Mouse (Mus musculus) embryo, embryonic 10.5 days (tissue): ENCODE measurements at regions not wholly inside any gene's neighbourhood (a gene's known extent, or its start where the extent isn't known, plus 50 kb on each side); places are given as distances from the start of the nearest gene placed in this dataset.

Experiments used
- DNase-seq: peaks from one replicate; pipeline ENCODE4 v3.0.0-alpha.2; 2015; ENCODE audit warnings: low spot score

DNA sequence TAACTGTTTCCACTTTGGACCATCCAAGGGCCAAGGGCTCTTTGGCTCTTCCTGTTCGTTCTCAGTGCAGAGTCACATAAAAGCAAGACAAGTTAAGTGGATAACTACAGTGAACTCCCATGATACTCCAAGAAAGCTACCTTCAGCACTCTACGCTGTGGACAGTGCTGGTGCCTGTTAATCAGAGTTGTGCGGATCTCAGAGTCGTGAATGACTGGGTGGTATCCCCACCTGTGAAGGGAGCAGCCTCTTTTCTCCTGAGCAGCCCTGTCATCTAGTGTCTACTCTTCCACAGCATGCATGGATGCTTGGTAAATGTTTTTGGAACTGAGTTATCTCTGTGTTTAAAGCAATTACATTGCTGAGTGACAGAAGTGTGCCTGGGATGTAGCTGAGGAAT lies 568.4 kb upstream of the Map3k7 start:
- DNase-seq: no peak

DNA sequence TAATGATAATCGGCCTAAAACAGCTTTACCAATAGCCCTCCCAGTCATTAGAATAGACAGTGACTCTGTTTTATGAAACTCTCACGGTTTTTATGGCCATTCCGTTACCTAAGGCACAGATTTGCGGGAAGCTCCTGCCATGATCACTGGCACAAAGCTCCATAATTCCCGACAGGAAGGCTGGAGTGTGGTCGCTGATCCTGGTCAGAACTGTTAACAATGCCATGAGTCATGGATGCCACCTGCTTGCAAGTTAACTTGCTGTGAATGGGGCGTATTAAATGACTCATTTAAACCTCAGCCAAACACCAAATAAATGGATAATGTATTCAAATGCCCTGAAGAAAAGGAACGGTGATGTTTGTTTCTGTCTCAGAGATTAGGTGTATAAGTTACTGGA lies 559.9 kb upstream of the Map3k7 start:
- no peak for DNase-seq

DNA sequence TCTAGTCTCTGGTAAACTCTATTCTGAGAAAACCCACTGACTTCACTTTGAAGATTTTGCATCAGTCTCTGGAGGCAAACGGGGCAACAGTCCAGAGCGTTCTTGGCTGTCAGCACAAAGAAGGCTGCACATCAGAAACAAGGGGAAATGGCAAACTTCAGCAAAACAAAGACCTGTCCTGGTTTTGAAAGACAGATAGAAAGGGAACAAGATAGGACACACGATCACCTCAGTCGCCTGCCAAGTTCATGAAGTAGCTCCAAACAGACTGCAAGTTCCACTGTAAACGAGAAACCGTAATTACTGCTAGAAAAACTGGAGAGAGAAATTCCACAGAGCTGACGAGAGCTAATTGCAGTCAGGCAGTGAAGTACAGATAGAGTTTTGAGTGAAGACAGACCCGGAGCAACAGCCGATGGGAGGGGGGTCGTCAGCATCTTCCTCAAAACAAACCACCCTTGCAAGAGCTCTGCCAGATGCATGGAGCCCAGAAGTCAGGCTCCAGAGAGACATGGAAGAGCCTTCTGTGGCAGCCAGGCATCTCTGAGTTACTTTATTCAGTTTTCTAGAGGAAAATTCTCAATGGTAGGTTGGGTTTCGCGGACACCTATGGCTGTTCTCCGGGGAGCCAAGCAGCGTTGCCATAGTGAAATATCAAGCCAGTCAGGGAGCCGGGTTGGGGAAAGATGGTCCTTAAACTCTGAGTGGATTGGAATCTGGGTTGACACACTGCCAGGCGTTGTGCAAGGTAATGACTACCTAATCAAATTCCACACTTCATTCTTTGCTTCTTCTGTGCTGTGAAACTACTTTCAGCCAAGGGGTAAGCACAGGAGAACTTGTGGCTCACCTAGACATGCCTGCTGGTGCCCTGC lies 558.8 kb upstream of the Map3k7 start:
- DNase-seq: no peak

DNA sequence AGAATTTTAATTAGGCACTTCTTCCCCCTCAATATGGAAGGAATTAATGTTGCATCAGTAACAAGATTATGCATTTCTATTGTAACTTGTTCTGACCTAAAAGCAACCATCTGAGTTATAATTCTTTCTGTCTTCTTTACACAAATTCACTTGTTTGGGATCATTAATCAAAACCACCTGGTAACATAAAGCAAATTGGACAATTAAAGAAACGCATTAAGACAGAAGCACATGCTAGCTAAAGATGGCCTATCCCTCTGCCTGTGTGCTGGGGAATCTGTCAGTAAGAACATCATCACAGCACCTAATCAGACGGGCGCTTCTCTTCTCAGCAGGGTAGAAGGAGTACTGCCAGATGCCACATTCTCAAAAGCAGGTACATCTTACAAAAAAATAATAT lies 553.7 kb upstream of the Map3k7 start:
- no peak for DNase-seq

DNA sequence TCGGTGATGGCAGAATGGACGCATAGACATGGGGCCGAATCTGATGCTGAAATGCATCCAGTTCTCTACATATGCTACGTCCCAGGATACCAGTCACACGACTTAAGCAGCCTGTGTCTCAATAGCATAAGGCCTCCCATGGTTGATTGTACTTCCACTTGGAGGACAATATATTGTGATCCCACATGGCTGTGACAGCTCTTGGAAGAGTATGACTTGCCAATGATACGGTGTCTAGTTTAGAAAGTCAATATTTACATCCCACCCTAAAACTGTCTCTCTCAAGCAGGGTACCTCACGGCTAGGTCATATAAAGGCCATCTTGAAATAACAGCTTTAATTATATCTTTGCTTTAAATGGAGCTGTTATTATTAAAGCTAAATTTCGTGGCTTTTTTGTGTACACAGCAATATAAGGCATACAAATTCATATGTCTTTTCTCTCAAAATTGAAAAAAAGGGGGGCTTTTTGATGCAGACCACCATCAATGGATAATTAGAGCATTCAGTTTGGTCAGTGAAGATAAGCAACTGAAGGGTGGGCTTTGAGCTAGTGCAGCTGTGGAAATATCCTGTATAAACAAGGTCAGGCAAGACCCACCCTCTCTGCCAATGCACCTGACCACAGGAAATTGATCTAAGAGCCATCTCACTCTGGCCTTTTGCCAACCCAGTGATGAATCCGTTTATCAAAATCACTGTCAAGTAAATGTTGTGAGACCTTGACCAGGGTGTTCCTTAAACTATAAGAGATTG lies 551.9 kb upstream of the Map3k7 start:
- DNase-seq: no peak

DNA sequence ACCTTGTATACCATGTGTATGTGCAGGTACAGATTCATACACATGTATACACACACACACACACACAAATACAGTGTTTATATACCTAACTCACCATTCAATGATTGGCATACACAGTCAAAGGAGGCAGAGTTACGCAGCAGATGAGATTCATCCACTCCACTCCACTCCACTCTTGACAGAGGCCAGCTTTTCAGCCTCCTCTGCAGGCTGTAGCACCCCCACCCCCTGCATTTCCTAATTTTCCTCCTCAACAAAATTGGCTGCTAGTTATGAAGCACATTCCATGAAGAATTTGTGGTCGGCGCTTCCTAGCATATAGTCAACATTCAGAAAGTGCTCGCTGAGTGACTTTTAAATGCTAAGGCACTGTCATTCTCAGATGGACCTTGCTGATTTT lies 546.7 kb upstream of the Map3k7 start:
- no peak for DNase-seq

DNA sequence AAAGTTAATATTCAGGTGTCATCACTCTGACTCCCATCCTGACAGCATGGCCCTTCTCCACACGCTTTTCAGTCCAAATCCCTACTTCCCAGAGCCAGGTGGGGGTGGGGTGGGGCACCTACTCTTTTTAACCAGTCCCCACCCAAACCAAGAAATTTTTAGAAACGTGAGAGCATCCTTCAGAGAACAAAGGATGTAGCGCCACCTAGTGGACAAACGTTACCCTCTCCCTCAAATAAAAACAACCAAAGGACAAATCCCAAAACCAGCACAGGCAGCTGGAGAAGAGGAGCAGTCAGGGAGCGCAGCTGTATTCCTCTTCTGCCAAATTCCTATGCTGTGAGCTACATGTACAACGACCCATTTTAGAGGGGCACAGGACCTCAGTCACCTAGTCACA lies 544.7 kb upstream of the Map3k7 start:
- peak; percentile 87 for DNase-seq

DNA sequence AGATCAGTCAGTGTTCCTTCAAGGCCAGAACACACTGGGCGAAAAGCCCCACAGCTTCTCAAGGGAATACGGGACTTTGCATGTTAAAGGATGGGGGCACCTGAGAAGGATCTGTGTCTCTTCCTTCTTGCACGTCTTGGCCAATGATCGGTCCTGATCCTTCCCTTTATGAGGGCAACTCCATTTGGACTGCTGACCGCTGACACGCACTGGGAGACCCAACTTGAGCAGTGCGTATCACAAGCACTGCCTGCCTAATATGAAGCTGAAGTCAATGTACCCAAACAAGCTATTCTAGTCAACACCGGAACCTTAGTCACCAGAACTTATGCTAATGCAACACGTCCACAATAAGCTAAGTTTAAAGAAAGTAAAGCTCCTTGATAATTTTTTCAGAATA lies 543.7 kb upstream of the Map3k7 start:
- DNase-seq: no peak

DNA sequence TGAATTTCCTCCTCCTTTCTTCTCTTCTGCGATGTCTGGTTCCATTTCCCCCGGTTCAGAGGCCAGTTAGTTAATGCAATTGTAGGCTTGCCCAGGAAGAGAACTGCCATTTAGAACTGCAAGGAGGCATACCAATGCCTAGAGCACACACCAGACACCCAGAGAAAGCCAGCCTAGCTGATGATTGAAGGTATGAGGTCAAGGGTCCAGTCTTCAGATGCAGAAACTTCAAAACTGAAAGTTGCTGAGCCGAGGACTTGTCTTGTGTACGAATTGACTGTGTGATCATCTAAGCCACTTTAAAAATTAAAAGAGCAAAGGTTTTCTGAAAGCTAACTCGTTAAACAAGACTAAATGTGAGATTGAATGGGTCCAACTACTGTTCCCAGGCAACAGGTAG lies 542.5 kb upstream of the Map3k7 start:
- no peak for DNase-seq

DNA sequence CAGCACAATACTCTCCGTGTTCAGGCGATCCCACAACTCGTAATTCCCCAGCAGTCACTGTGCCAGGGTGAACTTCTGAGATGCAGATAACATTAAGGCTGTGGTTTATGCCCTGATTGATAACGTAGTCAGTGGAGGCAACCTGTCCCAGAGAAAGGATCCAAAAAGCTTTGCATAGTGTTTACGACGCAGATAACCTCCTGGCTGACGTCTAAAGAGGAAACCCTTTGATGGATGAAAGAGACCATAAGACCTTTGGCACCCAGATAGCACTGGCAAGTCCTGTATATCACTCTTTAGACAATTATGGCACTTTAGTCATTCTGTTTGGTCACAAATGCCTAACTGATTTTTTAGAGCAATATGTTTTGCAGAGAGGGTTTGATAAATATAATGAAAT lies 538.8 kb upstream of the Map3k7 start:
- no peak for DNase-seq

DNA sequence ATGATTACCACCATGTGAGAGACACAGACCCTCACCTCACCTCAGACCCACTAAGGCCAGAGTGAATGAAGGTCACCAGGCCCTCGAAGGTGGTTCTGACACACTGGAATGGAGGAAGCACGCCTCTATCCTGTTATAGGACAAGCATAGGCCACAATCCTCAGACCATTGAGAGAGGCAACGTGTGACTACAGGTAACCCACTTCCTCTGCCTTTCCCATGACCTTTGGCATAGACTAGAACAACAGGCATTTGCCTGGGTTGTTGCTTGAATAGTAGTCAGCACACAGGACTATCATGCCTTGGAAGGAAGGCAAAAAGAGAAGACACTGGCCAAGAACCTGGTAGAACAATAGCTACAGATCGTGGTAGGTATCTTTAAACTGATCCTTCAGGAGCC lies 538.2 kb upstream of the Map3k7 start:
- DNase-seq: no peak

DNA sequence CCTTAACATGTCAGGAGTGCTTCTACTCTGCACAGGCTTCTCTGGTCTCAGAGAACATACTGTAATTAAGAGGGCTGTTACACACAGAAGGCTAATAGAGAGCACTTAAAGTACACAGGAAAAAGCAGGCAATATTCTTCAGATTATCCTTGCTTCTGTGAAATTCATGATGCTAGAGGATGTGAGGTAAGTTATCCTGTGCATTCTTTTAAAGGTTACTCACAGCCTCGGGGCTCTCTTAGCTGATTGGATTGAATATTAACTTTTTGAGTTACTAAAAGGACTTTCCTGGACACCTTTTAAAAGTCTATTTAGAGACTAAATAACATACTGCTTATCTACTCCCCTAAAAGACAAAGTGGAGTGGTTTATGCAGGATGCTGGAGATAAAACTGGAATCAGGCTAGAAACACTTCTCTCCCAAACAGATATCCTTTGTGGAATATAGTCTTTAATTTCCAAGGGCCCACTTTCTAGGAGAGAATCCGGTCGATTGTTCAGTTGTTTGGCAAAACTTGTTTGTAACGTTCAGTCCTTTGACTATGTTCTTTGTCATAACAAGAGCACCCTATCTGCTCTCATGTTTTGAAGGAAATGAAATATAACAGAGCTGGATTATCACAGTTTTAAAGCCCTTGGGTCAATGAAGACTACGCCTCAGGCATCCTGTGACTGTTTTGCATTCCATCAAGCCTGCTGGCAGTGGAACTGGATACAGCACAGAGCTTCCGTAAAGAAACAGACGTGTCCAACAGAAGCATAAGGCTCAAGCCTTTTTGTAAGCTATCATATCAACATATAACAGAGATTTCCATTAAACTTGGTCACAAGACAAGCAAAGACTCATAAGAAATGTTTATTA lies 537.5 kb upstream of the Map3k7 start:
- no peak for DNase-seq

DNA sequence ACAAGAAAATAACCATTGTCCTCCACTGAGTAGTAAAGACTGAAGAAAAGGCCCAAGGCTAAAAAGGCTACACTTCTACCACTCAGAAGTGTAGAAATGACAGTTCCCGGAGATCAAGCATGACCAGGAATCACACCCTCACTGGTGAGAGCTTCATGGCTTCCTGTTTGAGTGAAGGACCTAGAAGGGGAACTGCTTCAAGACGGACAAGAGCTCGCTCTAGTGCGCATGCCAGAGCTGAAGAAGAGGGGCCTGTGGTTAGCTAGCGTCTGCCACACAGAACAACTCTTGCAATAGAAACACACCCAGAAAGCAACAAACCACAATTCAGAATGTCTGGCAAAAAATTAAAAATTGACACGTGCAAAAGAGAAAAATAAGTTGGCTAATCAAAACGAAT lies 530.0 kb upstream of the Map3k7 start:
- no peak for DNase-seq

DNA sequence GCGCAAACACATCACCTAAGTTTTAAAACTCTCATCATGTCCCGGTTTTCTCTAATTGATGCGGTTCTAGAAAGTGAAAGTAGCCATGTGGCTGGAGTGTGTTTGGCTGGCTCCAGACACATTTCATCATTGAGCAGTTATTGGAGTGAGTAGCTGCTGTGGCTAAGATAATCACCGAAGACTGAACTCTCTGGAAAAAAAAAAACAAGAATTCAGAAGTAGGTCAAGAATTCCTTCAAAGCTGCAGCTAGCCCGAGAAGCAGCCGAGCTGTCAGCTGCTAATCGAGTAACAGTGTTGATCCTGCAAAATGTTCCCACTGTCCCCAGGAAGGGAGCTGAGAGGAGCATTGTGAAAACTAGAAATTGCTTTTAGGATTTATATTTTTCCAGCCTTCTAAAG lies 509.0 kb upstream of the Map3k7 start:
- no peak for DNase-seq

DNA sequence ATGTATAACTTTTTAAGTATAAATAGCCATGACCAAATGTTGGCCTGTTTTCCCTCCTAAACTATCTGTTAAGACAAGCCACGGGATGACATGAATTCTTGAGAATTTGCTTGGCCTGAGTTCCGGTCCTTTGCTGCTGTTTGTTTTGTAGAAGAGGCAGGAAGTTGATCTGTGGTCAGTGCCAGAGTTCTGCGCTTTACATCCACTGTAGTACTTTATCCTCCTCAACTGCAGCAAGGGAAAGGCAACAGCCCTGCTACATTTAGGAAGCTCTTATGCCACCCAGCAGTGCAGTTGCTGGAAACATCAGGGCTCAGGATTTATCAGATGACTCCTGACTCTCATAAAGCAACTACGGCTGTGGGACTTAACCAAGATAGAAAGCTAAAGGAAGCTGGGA lies 508.4 kb upstream of the Map3k7 start:
- DNase-seq: no peak

DNA sequence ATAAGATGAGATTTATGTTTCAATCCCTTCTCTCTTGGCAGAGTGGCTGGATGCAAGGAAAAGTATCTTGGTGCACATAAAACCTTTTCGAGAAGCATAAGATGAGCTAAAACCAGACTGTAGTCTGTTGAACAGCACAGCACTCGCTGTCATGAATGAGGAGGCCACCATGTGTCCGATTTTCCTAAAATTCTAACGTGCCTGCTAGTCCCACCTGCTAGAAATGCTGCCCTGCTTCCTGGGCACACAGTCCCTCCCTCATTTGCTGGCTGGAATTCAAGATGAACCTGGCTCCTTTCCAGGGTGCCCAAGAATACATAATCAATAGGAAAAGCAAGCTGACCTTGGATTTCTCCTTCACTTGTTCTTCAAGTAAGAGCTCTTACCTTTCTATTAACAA lies 501.4 kb upstream of the Map3k7 start:
- DNase-seq: no peak

DNA sequence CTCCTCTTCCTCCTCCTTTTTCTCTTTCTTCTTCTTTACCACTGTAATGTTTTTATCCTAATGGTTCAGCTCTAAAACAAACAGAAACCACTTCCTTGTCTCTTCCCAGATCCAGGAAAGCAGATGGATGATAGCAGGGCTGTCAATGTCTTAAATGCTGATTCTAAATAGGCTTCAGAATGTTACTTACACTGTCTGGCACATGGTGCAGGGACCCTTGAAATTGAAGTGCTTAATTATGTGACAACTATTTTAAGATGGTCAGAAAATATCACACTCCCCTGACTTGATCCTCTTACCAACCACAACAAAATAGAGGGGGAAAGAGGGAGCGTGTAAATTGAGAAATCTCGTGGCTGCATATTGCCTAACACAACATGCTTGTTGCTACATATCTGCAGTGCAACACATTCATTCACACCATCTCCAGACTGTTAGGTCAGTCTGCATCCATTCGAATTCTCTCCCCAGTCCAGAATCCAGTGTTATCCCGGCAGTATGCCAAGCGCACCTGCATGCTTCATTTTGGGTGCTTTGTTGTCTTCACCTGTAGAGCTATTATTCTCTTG lies 500.7 kb upstream of the Map3k7 start:
- DNase-seq: no peak

DNA sequence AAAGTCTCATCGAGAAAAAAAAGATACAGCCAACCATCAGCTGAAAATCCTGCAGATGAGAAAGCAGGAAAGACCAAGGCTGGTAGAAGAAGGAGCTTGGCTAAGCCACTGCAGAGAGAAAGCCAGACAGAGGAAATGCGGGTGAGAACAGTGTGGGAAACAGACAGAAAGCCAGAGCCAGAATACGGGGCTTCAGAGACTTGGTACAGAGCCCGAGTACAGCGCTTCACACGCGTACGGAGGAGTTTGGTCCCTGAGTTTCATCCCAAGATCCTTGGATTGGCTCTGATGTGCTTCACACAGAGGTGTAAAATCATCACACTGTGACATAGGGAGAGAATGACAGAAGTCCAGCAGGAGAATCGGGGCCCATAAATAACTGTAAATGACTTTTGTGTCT lies 495.6 kb upstream of the Map3k7 start:
- no peak for DNase-seq

DNA sequence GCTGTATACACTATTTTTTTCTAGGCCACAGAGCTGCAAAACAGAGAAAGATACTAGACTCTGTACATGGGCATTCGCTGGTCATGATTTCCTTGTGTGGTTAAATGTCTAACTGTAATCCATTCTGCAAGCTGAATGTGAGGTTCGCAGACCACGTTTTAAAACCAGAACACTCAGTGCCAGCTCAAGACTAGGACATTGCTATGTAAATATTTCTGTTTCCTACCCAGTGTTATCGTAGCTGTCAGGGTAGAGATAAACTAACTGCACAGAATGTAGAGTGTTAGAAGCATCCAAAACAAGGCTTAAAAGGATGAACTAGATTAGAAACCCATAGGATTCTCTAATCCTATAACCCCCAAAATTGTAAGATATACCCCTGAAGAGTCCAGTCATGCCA lies 494.1 kb upstream of the Map3k7 start:
- DNase-seq: no peak

DNA sequence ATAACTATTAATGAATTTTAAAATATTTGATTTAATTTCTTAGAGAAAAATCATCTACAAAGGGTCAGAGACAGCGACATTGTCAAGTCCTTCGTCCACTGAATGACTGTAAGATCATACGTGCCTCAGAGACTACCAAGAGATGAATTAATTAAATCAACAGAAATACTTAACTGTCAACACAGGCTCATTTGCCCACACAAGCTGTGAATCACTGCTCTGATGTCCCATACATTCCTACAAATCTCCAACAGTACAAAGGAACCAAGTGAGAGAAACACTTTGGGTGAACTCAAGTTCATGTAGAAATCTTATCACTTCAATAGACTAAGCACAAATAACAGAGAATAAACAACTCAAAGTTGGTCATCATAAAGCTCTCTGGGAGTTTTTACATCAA lies 471.4 kb upstream of the Map3k7 start:
- no peak for DNase-seq

DNA sequence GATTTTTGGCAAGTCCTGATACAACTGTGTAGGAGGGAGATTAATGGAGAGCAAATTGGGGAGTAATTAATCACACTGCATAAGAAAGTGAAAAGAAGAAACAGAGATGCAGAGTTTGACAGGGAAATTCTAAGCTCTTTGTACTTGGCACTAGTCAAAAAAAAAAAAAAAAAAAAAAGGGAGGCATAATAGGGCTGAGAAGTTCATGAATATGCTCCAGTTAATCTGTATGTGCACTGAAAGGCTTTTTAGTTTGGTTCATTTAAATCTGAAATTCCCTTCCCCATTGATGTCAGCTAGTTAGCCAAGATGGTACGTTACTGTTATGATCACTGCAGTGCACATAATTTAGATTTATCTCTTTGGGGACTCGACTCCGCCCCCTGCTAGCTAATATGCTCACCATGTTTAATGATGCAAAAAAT lies 470.8 kb upstream of the Map3k7 start:
- no peak for DNase-seq

DNA sequence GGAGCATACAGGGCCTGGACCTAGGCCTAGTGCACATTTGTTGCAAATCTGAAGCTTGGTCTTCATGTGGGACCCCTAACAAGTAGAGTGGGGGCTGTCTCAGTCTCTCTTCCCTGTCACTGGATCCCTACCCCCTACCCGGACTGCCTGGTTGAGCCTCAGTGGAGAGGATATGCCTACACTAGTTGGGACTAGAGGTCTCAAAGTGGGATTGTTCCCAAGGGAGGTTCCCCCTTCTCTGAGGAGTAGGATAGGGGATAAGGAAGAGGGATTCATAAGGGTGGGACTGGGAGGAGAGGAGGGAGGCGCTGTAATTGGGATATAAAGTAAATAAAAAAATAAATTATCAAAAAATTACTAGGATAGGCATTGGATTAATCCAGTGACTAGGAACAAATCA lies 464.0 kb upstream of the Map3k7 start:
- no peak for DNase-seq
